Mouse (Mus musculus): Measurements from ENCODE around the gene Slc8b1. TPM values are rescaled to one million over a fixed set of nuclear protein-coding genes. Genes with fewer than 3 reads are reported as not detected.

The Slc8b1 gene
- polyA plus RNA-seq, 1 experiment from 2014 or later: 27.4 TPM

GRCm38 (mm10) chr5:120503144-120503795 is 7.7 kb upstream of the Slc8b1 start, which contains the start of gene Plbd2:
Gene Plbd2, minus strand, starts transcription at chr5:120503625.
- Histone ChIP-seq H3K79me2 (ENCODE audit: inconsistent target) (peaks cover 44% of the 10 kb centered on the region), H3K27ac (peak within 1 kb of the TSS; percentile 32; the same call in 1 of the 2 replicates), H3K36me3 (ENCODE audit: inconsistent target) (no peaks in the 10 kb centered on the region), H3K4me3 (ENCODE audit: inconsistent target) (peak within 1 kb of the TSS; percentile 73)
- WGBS (ENCODE audit: missing documents): under 1% methylated on average over 54 of the region's 55 CpGs

DNA sequence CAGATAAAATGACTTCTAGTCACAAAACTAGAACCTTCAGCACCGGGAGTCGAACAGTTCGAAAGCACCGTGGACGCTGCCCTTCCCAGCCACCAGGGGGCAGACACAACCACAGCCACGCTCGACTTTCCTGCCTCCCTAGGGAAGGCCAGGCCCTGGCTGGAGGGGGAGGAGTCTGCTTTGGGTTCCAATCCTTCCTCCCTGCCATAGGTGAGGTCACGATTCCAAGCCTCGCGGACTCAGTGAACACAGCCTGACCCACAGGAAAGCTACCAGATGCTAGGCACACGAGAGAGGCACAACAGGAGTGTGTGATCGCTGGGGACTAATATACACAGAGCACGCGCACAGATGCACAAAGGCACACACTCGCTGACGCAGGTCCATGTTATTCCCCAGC is 5.6 kb upstream of the Slc8b1 start:
- H3K27ac ChIP-seq: no peak overlapping the region
- peaks cover 27% of the 10 kb centered on the region for H3K79me2 ChIP-seq (ENCODE audit: inconsistent target)
- no peak overlapping the region for H3K4me3 ChIP-seq (ENCODE audit: inconsistent target)
- H3K36me3 ChIP-seq (ENCODE audit: inconsistent target): no peaks in the 10 kb centered on the region
- 26% methylated on average over 16 of the region's 16 CpGs for WGBS (ENCODE audit: missing documents)

- 61% methylated on average over 9 of the region's 9 CpGs for WGBS (ENCODE audit: missing documents)
These were observed 5.2 kb upstream of the Slc8b1 start for GRCm38 (mm10) chr5:120505781-120506180.

GRCm38 (mm10) chr5:120506490-120506889 is 4.5 kb upstream of the Slc8b1 start:
- no peak overlapping the region for H3K27ac ChIP-seq
- no peaks in the 10 kb centered on the region for H3K36me3 ChIP-seq (ENCODE audit: inconsistent target)
- no peak overlapping the region for H3K4me3 ChIP-seq (ENCODE audit: inconsistent target)
- WGBS (ENCODE audit: missing documents): 72% methylated on average over 6 of the region's 9 CpGs
- H3K79me2 ChIP-seq (ENCODE audit: inconsistent target): peaks cover 20% of the 10 kb centered on the region

More at GRCm38 (mm10) chr5:120505781-120506180, 5.2 kb upstream of the Slc8b1 start:
- no peaks in the 10 kb centered on the region for H3K36me3 ChIP-seq (ENCODE audit: inconsistent target)
- H3K79me2 ChIP-seq (ENCODE audit: inconsistent target): peaks cover 23% of the 10 kb centered on the region
- no peak overlapping the region for H3K27ac ChIP-seq
- H3K4me3 ChIP-seq (ENCODE audit: inconsistent target): no peak overlapping the region

- Histone ChIP-seq H3K79me2 (ENCODE audit: inconsistent target) (peaks cover 20% of the 10 kb centered on the region), H3K36me3 (ENCODE audit: inconsistent target) (no peaks in the 10 kb centered on the region), H3K27ac (no peak overlapping the region), H3K4me3 (ENCODE audit: inconsistent target) (no peak overlapping the region)
- WGBS (ENCODE audit: missing documents): 91% methylated on average over 4 of the region's 4 CpGs
These were observed 3.7 kb upstream of the Slc8b1 start for GRCm38 (mm10) chr5:120507311-120507710.

DNA sequence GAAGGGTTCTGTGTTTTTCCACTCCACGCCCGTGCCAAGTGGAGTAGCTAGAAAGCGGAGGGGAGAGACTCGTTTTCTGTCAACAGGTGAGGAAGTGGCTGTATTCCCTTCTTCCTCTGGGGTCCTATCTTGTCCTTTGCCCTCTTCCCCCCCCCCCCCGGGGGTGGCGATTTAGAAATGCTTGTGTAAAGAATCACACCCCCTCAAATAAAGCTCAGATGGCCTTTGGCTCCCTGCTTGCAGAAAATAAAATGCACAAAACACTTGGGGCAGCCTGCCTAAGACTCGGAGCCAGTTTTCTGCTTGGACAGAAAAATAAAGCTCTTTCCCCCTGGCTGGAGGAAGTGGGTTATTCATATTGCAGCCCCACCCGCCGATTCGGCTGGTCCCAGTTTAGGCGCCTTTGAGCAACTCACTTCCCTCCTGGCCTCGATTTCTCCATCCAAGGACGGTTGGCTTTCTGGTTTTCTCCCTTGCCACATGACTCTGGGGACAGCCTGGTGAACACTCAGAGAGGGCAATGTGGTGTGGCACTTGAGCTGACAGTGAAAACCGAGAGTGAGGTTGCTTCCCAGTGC is 764 bp downstream of the Slc8b1 start:
- WGBS (ENCODE audit: missing documents): 0% methylated on average over 9 of the region's 14 CpGs
- peak overlapping the region; percentile 89 for H3K27ac ChIP-seq
- H3K36me3 ChIP-seq (ENCODE audit: inconsistent target): no peaks in the 10 kb centered on the region; the same call in 1 of the 2 replicates
- peak overlapping the region; percentile 95 for H3K4me3 ChIP-seq (ENCODE audit: inconsistent target)
- H3K79me2 ChIP-seq (ENCODE audit: inconsistent target): peaks cover 56% of the 10 kb centered on the region

GRCm38 (mm10) chr5:120512911-120513555 is 2.1 kb downstream of the Slc8b1 start:
- Histone ChIP-seq H3K36me3 (ENCODE audit: inconsistent target) (no peaks in the 10 kb centered on the region; the same call in 1 of the 2 replicates), H3K79me2 (ENCODE audit: inconsistent target) (peaks cover 66% of the 10 kb centered on the region), H3K4me3 (ENCODE audit: inconsistent target) (no peak overlapping the region), H3K27ac (peak overlapping the region; percentile 89; the same call in 1 of the 2 replicates)
- WGBS (ENCODE audit: missing documents): 81% methylated on average over 15 of the region's 15 CpGs

DNA sequence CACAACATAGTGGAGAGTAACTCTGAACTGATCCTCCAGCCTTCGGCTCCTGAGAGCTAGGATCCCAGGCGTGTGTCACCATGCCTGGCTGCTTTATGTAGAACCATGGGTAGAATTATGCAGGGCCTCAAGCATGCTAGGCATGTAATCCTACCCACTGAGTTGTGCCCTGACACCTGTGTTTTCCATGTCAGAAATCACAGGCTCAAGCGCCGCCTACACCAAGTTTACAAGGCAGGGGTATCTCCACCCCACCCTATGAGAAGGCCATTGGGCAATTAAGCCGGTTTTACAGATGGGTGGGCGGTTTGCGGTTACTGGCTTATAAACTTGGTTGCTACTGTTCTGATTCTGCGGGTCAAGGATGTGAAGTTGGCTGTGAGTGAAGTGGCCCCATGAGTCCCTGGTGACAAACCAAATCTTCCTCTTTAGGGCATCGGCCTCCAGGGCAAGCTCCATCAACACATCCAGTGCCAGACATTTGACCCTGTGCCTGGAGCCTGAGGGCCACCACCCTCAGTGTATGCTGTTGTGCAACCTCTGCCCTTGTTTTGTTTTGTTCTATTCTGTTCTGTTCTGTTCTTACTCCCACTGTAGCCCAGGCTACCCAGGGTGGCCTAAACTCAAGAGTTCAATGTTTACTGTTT is 3.2 kb downstream of the Slc8b1 start:
- no peak overlapping the region for H3K4me3 ChIP-seq (ENCODE audit: inconsistent target)
- H3K36me3 ChIP-seq (ENCODE audit: inconsistent target): peaks cover 1% of the 10 kb centered on the region; the same call in 1 of the 2 replicates
- WGBS (ENCODE audit: missing documents): 72% methylated on average over 9 of the region's 9 CpGs
- H3K79me2 ChIP-seq (ENCODE audit: inconsistent target): peaks cover 77% of the 10 kb centered on the region
- H3K27ac ChIP-seq: peak overlapping the region; percentile 94

GRCm38 (mm10) chr5:120514754-120515153 is 3.8 kb downstream of the Slc8b1 start:
- 42% methylated on average over 2 of the region's 4 CpGs for WGBS (ENCODE audit: missing documents)
- no peak overlapping the region for H3K4me3 ChIP-seq (ENCODE audit: inconsistent target)
- H3K79me2 ChIP-seq (ENCODE audit: inconsistent target): peaks cover 83% of the 10 kb centered on the region
- H3K36me3 ChIP-seq (ENCODE audit: inconsistent target): peaks cover 7% of the 10 kb centered on the region; the same call in 1 of the 2 replicates
- H3K27ac ChIP-seq: peak overlapping the region; percentile 94

DNA sequence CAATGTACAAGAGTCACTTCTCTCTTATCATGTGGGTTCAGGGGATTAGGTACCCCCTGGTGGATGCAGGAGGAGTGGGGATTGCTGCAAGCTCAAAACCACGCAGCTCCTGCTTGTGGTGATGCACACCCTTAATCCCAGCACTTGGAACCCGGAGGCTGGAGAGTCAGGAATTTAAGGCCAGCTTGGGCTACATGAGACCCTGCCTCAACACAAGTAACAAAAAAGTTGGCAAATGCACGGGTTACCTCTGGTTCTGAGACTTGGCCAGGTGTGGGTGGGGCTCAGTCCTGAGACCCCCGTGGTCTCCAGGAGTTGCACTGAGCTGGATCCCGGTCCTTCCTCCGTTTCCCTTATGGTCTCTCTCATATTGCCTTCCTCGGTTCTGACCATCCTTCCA is 4.5 kb downstream of the Slc8b1 start:
- WGBS (ENCODE audit: missing documents): 87% methylated on average over 7 of the region's 7 CpGs
- H3K4me3 ChIP-seq (ENCODE audit: inconsistent target): no peak overlapping the region
- H3K79me2 ChIP-seq (ENCODE audit: inconsistent target): peaks cover 90% of the 10 kb centered on the region
- peaks cover 14% of the 10 kb centered on the region; the same call in 1 of the 2 replicates for H3K36me3 ChIP-seq (ENCODE audit: inconsistent target)
- peak overlapping the region; percentile 94 for H3K27ac ChIP-seq

DNA sequence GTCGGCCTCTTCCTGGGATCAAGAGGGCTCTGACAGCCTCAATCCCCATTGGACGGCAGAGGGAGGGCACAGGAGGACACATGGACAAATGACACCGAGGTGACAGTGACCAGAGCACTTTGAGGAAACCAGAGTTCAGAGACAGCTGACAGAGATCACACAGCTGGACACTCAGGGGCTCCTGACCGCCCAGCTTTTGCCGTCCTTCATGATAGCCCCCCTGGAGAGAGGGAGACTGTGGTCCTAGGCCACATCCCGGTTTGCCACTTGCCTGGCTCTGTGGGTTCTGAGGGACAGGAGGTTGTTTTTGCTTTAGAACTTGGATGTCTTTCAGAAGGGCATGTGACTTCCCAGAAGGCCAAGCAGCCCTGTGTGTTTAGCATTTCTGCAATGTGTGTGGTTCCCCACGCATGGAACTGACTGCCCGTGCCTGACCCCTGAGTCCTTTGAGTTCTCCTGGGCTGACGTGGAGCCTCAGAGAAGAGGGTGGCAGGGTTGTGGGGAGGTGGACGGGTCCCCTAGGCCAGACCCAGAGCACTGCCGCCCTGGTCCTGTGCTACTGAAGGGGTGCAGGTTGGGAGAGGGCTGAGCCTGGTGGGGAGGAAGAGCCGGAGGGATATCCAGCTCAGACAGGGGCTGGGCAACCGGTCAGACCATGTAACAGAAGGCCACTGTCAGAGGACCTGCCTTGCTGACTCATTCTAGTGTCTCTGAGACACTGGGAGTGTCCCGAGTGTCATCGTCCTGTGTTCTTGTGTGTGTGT is 5.4 kb downstream of the Slc8b1 start:
- Histone ChIP-seq H3K27ac (peak overlapping the region; percentile 94), H3K79me2 (ENCODE audit: inconsistent target) (peaks cover 96% of the 10 kb centered on the region), H3K36me3 (ENCODE audit: inconsistent target) (peaks cover 24% of the 10 kb centered on the region), H3K4me3 (ENCODE audit: inconsistent target) (no peak overlapping the region)
- 46% methylated on average over 15 of the region's 15 CpGs for WGBS (ENCODE audit: missing documents)

- 18% methylated on average over 9 of the region's 9 CpGs for WGBS (ENCODE audit: missing documents)
- Histone ChIP-seq H3K36me3 (ENCODE audit: inconsistent target) (peaks cover 35% of the 10 kb centered on the region), H3K27ac (peak overlapping the region; percentile 94), H3K4me3 (ENCODE audit: inconsistent target) (no peak overlapping the region), H3K79me2 (ENCODE audit: inconsistent target) (peaks cover 85% of the 10 kb centered on the region)
These were observed 6.6 kb downstream of the Slc8b1 start for GRCm38 (mm10) chr5:120517552-120517951.

- WGBS (ENCODE audit: missing documents): 91% methylated on average over 3 of the region's 3 CpGs
- Histone ChIP-seq H3K79me2 (ENCODE audit: inconsistent target) (peaks cover 38% of the 10 kb centered on the region), H3K4me3 (ENCODE audit: inconsistent target) (no peak overlapping the region), H3K36me3 (ENCODE audit: inconsistent target) (peaks cover 68% of the 10 kb centered on the region), H3K27ac (no peak overlapping the region)
These were observed 11.7 kb downstream of the Slc8b1 start for GRCm38 (mm10) chr5:120522649-120523048.

DNA sequence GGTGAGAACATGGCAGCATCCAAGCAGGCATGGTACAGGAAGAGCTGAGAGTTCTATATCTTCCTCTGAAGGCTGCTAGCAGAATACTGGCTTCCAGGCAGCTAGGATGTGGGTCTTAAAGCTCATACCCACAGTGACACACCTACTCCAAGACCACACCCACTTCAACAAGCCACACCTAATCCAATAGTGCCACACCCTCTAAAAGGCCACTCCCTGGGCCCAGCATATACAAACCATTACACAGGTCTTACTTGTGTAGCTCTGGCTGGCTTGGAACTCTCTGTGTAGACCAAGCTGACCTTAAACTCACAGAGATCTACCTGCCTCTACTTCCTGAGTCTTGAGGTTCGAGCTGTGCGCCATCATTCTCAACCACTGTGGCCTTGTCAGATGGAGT is 13.8 kb downstream of the Slc8b1 start:
- 100% methylated on average over 2 of the region's 2 CpGs for WGBS (ENCODE audit: missing documents)
- Histone ChIP-seq H3K27ac (no peak overlapping the region), H3K4me3 (ENCODE audit: inconsistent target) (no peak overlapping the region), H3K36me3 (ENCODE audit: inconsistent target) (peaks cover 78% of the 10 kb centered on the region), H3K79me2 (ENCODE audit: inconsistent target) (peaks cover 17% of the 10 kb centered on the region)

Data from macrophage (primary cell).